Mouse (Mus musculus) embryonic fibroblast, embryonic 13.5 days (primary cell): ENCODE measurements at regions not wholly inside any gene's neighbourhood (a gene's known extent, or its start where the extent isn't known, plus 50 kb on each side); places are given as distances from the start of the nearest gene placed in this dataset.

Experiments
- CTCF ChIP-seq: IDR thresholded peaks from 2 replicates; pipeline ENCODE4 v1.5.1; 2011; ENCODE audit warnings: mild to moderate bottlenecking, control low read depth, low read length, moderate library complexity, borderline replicate concordance; ENCODE audit not compliant: insufficient read depth
- POLR2A ChIP-seq: IDR thresholded peaks from 2 replicates; pipeline ENCODE4 v1.6.1; 2011; ENCODE audit warnings: low read depth, mild to moderate bottlenecking, control low read depth, low read length, moderate library complexity

GRCm38 (mm10) chr2:115213181-115213970 is 368.1 kb upstream of the BC052040 start:
- TF ChIP-seq CTCF (no peak), POLR2A (no peak)
